Mouse (Mus musculus) C2C12 (cell line): ENCODE data around the gene A3galt2. TPM values are rescaled to one million over a fixed set of nuclear protein-coding genes. Genes with fewer than 3 reads are reported as not detected.

Experiments used
- H3K27me3 ChIP-seq: one replicate; pipeline ENCODE4 v1.6.1; 2011; ENCODE audit not compliant: control insufficient read depth, insufficient read depth, insufficient read length
- H3K36me3 ChIP-seq: one replicate; pipeline ENCODE4 v1.6.1; 2011; ENCODE audit not compliant: control insufficient read depth, insufficient read depth
- H3K4me3 ChIP-seq: one replicate; pipeline ENCODE4 v1.5.1; 2011; ENCODE audit warnings: mild to moderate bottlenecking, control low read depth; ENCODE audit not compliant: poor library complexity, insufficient read depth, severe bottlenecking
- H3K79me2 ChIP-seq: one replicate; pipeline ENCODE4 v1.6.1; 2011; ENCODE audit not compliant: control insufficient read depth, insufficient read depth
- H3K79me3 ChIP-seq: one replicate; pipeline ENCODE4 v1.6.1; 2011; ENCODE audit warnings: low read depth, control low read depth
- H3ac ChIP-seq: one replicate; pipeline ENCODE3; 2011; ENCODE audit warnings: low read depth; ENCODE audit not compliant: control insufficient read depth, insufficient read length
- CEBPB ChIP-seq: IDR thresholded peaks from one replicate; pipeline ENCODE4 v1.6.1; 2011; ENCODE audit warnings: low read depth, mild to moderate bottlenecking, control low read depth, moderate library complexity
- CTCF ChIP-seq: IDR thresholded peaks from one replicate; pipeline ENCODE4 v1.5.1; 2011; ENCODE audit not compliant: control insufficient read depth, insufficient read depth, insufficient read length
- FOSL1 ChIP-seq: IDR thresholded peaks from one replicate; pipeline ENCODE4 v1.8.0; 2011; ENCODE audit warnings: mild to moderate bottlenecking, low read length; ENCODE audit not compliant: poor library complexity, insufficient read depth, severe bottlenecking
- MAX ChIP-seq: IDR thresholded peaks from one replicate; pipeline ENCODE4 v1.6.1; 2011; ENCODE audit warnings: mild to moderate bottlenecking, control low read depth
- MYOD1 ChIP-seq: IDR thresholded peaks from one replicate; pipeline ENCODE4 v1.6.1; 2011; ENCODE audit warnings: low read depth; ENCODE audit not compliant: control insufficient read depth, insufficient read length
- MYOG ChIP-seq: IDR thresholded peaks from one replicate; pipeline ENCODE4 v1.6.1; 2011; ENCODE audit not compliant: control insufficient read depth, insufficient read length; ENCODE audit errors: extremely low read depth
- USF1 ChIP-seq: IDR thresholded peaks from one replicate; pipeline ENCODE4 v1.6.1; 2011; ENCODE audit warnings: low read depth, mild to moderate bottlenecking, control low read depth, moderate library complexity
- polyA plus RNA-seq: library from polyadenylated mRNA; unstranded; fragments of >200 nt; fragmentation: generic; extraction: Trizol; gene quantifications from one replicate; pipeline ENCODE4 v1.2.1, GENCODE M21; 2012; ENCODE audit warnings: missing spikeins

A3galt2 gene
- polyA plus RNA-seq, 1 experiment: 0.15 TPM

- Histone ChIP-seq H3K79me2 (peaks cover 4% of the 10 kb centered on the region), H3ac (no peak overlapping the region), H3K79me3 (peaks cover 3% of the 10 kb centered on the region), H3K4me3 (peak overlapping the region; percentile 43), H3K36me3 (no peaks in the 10 kb centered on the region), H3K27me3 (no peaks in the 10 kb centered on the region)
- TF ChIP-seq FOSL1 (no peak), MYOD1 (no peak), CTCF (no peak), USF1 (no peak)
These were observed 51.6 kb downstream of the A3galt2 start for GRCm38 (mm10) chr4:128806827-128807179.

DNA sequence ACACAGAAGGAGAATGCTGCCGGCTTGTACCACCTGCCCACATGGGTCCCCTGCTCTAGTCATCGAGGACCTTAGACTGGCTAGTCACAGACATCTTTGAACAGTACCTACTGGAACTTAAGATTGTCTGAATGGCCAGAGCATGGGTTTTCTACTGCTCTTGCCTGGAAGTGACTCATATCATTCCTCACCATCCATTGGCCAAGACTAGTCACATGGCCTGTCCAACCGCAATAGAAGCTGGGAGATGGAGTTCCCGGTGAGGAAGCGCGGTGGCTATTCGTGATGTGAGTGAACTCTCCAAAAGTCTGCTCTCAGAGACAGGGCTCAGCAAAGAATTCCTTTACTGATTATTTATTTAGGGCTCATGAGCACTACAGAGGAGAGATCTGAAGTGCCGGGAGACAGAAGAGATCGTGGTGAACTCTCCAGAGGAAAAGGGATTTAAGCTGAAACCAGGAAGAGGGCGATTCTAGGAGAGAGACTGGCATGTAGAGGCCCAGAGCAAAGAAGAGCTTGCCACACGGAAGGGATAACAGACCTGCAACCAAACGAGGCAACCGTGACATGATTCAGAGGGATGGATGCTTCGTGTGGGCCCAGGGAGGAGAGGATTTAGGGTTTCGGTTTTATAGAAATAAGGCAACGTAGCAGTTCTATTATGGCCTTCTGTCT, 56.4 kb downstream of the A3galt2 start:
- H3K27me3 ChIP-seq: peaks cover 7% of the 10 kb centered on the region
- H3K79me2 ChIP-seq: no peaks in the 10 kb centered on the region
- TF ChIP-seq CTCF (no peak), MAX (no peak), CEBPB (no peak), USF1 (peak; percentile 99), FOSL1 (peak; percentile 92), MYOD1 (no peak), MYOG (no peak)
- H3ac ChIP-seq: peak overlapping the region; percentile 54
- H3K36me3 ChIP-seq: no peaks in the 10 kb centered on the region
- H3K4me3 ChIP-seq: peak overlapping the region; percentile 35
- H3K79me3 ChIP-seq: no peaks in the 10 kb centered on the region

DNA sequence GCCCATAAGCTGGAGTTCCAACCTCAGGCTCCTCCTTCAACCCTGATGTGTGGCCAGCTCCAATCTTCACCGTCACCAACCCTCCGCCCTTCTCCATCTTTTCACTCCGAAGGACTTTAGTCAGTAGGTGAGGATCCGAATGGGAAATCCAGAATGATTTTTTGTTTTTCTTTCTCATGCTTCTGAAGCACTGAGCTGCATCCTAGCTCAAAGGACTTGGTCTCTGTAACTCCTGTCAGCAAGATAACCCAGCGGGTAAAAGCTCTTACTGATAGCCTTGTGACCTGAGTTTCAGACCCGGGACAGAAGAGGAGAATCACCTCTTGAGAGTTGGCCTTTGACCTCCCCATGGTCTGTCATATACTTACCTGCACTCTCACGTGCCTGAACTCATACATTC, 61.8 kb downstream of the A3galt2 start:
- TF ChIP-seq FOSL1 (no peak), CEBPB (no peak), MYOG (no peak), MAX (no peak), MYOD1 (no peak)
- H3K4me3 ChIP-seq: no peak overlapping the region
- peaks cover 13% of the 10 kb centered on the region for H3K27me3 ChIP-seq
- no peaks in the 10 kb centered on the region for H3K79me3 ChIP-seq
- no peaks in the 10 kb centered on the region for H3K36me3 ChIP-seq
- no peaks in the 10 kb centered on the region for H3K79me2 ChIP-seq
- H3ac ChIP-seq: no peak overlapping the region

Other genes starting within 250 kb of the A3galt2 start
- 4.1 TPM for gene Zscan20, start 145.3 kb upstream of the A3galt2 start, polyA plus RNA-seq
- gene Tlr12, start 136.7 kb upstream of the A3galt2 start, polyA plus RNA-seq: not detected
- 205 TPM for gene Phc2, start 100.7 kb upstream of the A3galt2 start, polyA plus RNA-seq
- gene Zfp362, start 50.7 kb downstream of the A3galt2 start, polyA plus RNA-seq: 9.9 TPM
- gene Trim62, start 128.2 kb downstream of the A3galt2 start, polyA plus RNA-seq: 0.87 TPM
- 12.5 TPM for gene Azin2, start 207.1 kb downstream of the A3galt2 start, polyA plus RNA-seq
- 176 TPM for gene Ak2, start 236.6 kb downstream of the A3galt2 start, polyA plus RNA-seq